Mouse (Mus musculus) adrenal gland, adult 8-10 months (tissue): Measurements from ENCODE around the gene Aspm. TPM values are rescaled to one million over a fixed set of nuclear protein-coding genes. Genes with fewer than 3 reads are reported as not detected.

Source experiments
- DNase-seq: peaks from one replicate; pipeline ENCODE4 v3.0.0; 2022
- total RNA-seq, 4 experiments: library from RNA; stranded (reverse); gene quantifications; 2 replicates each; pipeline ENCODE4 v1.2.4; 2022

Gene Aspm
- total RNA-seq, 4 experiments from 2014 or later: 0.67 to 1.5 (median 0.84) TPM

DNA sequence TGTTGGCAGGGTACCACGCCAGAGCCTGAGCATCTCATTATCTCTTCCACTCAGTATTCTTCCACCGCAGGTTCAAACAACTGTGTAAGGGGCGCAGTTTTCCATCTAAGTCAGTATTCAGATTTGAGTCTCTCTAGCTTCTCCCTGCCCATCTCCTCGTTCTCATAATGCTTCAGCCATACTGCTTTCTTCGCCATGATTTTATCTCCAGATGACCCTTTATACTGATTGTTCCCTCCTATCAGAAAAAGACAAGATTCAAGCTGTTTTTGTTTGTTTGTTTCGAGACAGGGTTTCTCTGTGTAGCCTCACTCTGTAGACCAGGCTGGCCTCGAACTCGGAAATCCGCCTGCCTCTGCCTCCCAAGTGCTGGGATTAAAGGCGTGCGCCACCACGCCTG, 60.0 kb downstream of the Aspm start:
- DNase-seq: no peak

Other genes with a start within 250 kb of the Aspm start
- gene Crb1, start 77.7 kb upstream of the Aspm start, total RNA-seq: not detected
- 10 to 100 TPM; 32.2 to 46.3 (median 37.4) TPM for gene Zbtb41, start 32.5 kb upstream of the Aspm start, total RNA-seq
- gene F13b, start 46.9 kb downstream of the Aspm start, total RNA-seq: not detected
- gene Cfhr1, start 105.5 kb downstream of the Aspm start, total RNA-seq: under 1 TPM in 1 of 4 experiments, not detected in 3; 0.16 TPM